Mouse (Mus musculus): ENCODE data around the gene Hoxa6. TPM values are rescaled to one million over a fixed set of nuclear protein-coding genes. Genes with fewer than 3 reads are reported as not detected.

The Hoxa6 gene
- total and polyA plus RNA-seq, 3 experiments = not detected

GRCm38 (mm10) chr6:52203121-52203370 lies 5.5 kb downstream of the Hoxa6 start:
- Histone ChIP-seq H3K27ac (ENCODE audit: control insufficient read depth, low read depth, low read length) (no peak overlapping the region), H3K27me3 (ENCODE audit: control insufficient read depth in 1 of 2, insufficient read depth in 2 of 2, low read length in 2 of 2) (no peaks in the 10 kb centered on the region), H3K4me1 (ENCODE audit: control insufficient read depth in 1 of 2, insufficient read depth in 2 of 2, low read length in 2 of 2) (no peaks in the 10 kb centered on the region), H3K9ac (ENCODE audit: control insufficient read depth, low read depth, low read length, poor library complexity, severe bottlenecking) (no peak overlapping the region), H3K9me3 (replicated peaks; ENCODE audit: insufficient read depth, low read length) (no peaks in the 10 kb centered on the region), H3K4me3 (ENCODE audit: control insufficient read depth in 1 of 2, insufficient read depth in 1 of 2, low read depth in 2 of 2, low read length in 2 of 2) (no peak overlapping the region), H3K79me2 (ENCODE audit: control insufficient read depth, insufficient read depth, low read length, poor library complexity) (no peaks in the 10 kb centered on the region; the same call in 1 of the 2 replicates), H3K36me3 (ENCODE audit: control insufficient read depth in 1 of 2, insufficient read depth in 2 of 2, low read length in 2 of 2) (no peaks in the 10 kb centered on the region)
- DNase-seq (ENCODE audit: low read depth, low spot score) = no peak
- TF ChIP-seq POLR2AphosphoS2 (IDR thresholded peaks at IDR 0.05; ENCODE audit: low read length) (no peak), ZKSCAN1 (IDR thresholded peaks at IDR 0.05; ENCODE audit: low read depth, low read length) (no peak), CHD1 (IDR thresholded peaks at IDR 0.05; ENCODE audit: low read depth, low read length) (no peak), SIN3A (IDR thresholded peaks at IDR 0.05; ENCODE audit: low read length) (no peak), MEF2A (IDR thresholded peaks at IDR 0.05; ENCODE audit: extremely low read depth, insufficient replicate concordance, low read depth, low read length, poor library complexity, severe bottlenecking) (no peak), ZC3H11A (IDR thresholded peaks at IDR 0.05; ENCODE audit: low read depth, low read length) (no peak), ELF1 (IDR thresholded peaks at IDR 0.05; ENCODE audit: low read depth, low read length) (no peak), RCOR1 (IDR thresholded peaks at IDR 0.05; ENCODE audit: low read depth, low read length) (no peak), TCF12 (IDR thresholded peaks at IDR 0.05; ENCODE audit: low read depth, low read length) (no peak), ZMIZ1 (IDR thresholded peaks at IDR 0.05; ENCODE audit: low read depth, low read length) (no peak), TAL1 (IDR thresholded peaks at IDR 0.05; ENCODE audit: low read length) (no peak), CTCF (IDR thresholded peaks at IDR 0.05 in 2 of 3, conservative IDR thresholded peaks at IDR 0.05 in 1 of 3; ENCODE audit: control insufficient read depth in 1 of 3, insufficient read depth in 1 of 3, low read depth in 2 of 3, low read length in 3 of 3, poor library complexity in 1 of 3, severe bottlenecking in 1 of 3) (no peak), MAFK (IDR thresholded peaks at IDR 0.05; ENCODE audit: borderline replicate concordance, low read depth, low read length) (no peak), MXI1 (IDR thresholded peaks at IDR 0.05; ENCODE audit: low read depth, low read length) (no peak), POLR2AphosphoS5 (IDR thresholded peaks at IDR 0.05; ENCODE audit: borderline replicate concordance, low read depth, low read length) (no peak), POLR2A (IDR thresholded peaks at IDR 0.05; ENCODE audit: control insufficient read depth in 1 of 2, insufficient read depth in 1 of 2, low read depth in 1 of 2, low read length in 2 of 2, poor library complexity in 1 of 2) (no peak), GABPA (IDR thresholded peaks at IDR 0.05; ENCODE audit: low read depth, low read length) (no peak), KAT2A (conservative IDR thresholded peaks at IDR 0.05; ENCODE audit: low read depth, low read length) (no peak), GATA1 (IDR thresholded peaks at IDR 0.05; ENCODE audit: low read depth, low read length) (no peak)

DNA sequence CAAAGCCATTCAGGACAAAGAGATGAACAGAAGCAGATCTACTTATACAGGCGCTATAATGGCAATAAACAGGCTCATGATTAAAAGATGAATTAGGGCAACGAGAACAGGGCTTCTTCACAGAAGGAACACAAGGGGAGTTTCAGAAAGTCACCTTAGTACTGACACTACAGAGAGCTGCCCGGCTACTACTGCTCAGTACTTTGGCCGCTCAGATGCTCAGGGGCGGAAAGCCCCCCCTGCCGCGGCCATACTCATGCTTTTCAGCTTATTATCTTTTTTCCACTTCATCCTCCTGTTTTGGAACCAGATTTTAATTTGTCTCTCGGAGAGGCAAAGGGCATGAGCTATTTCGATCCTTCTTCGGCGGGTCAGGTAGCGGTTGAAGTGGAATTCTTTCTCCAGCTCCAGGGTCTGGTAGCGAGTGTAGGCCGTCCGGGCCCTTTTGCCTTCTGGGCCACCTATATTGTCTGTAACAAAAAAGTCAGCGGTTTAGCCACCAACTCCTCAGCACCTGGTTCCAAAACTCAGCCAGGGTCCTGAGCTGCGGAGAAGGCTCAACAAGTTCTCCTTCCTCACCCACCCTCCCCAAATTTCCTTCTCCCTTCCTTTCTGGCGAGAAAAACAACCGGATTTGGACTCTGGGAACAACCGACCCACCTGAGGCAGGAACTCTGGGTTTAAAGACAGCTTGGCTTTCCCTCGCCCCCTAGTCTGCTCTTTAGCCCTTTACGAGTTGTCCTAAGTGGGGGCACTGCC lies 6.0 kb downstream of the Hoxa6 start:
- no peak overlapping the region for H3K9ac ChIP-seq (ENCODE audit: control insufficient read depth, low read depth, low read length, poor library complexity, severe bottlenecking)
- H3K4me3 ChIP-seq (ENCODE audit: control insufficient read depth in 1 of 2, insufficient read depth in 1 of 2, low read depth in 2 of 2, low read length in 2 of 2) = no peak overlapping the region

More for the DNA sequence above, 6.0 kb downstream of the Hoxa6 start:
- Histone ChIP-seq H3K27me3 (ENCODE audit: control insufficient read depth in 1 of 2, insufficient read depth in 2 of 2, low read length in 2 of 2) (no peaks in the 10 kb centered on the region), H3K27ac (ENCODE audit: control insufficient read depth, low read depth, low read length) (no peak overlapping the region), H3K79me2 (ENCODE audit: control insufficient read depth, insufficient read depth, low read length, poor library complexity) (no peaks in the 10 kb centered on the region; the same call in 1 of the 2 replicates), H3K9me3 (replicated peaks; ENCODE audit: insufficient read depth, low read length) (no peaks in the 10 kb centered on the region), H3K4me1 (ENCODE audit: control insufficient read depth in 1 of 2, insufficient read depth in 2 of 2, low read length in 2 of 2) (no peaks in the 10 kb centered on the region), H3K36me3 (ENCODE audit: control insufficient read depth in 1 of 2, insufficient read depth in 2 of 2, low read length in 2 of 2) (no peaks in the 10 kb centered on the region)
- no peak for TF ChIP-seq MAFK (IDR thresholded peaks at IDR 0.05; ENCODE audit: borderline replicate concordance, low read depth, low read length)
- no peak for TF ChIP-seq UBTF (IDR thresholded peaks at IDR 0.05; ENCODE audit: borderline replicate concordance, insufficient read depth, low read depth, low read length)
- TF ChIP-seq USF1 (IDR thresholded peaks at IDR 0.05; ENCODE audit: low read depth, low read length) = no peak
- TF ChIP-seq ELF1 (IDR thresholded peaks at IDR 0.05; ENCODE audit: low read depth, low read length) = no peak
- no peak for TF ChIP-seq MXI1 (IDR thresholded peaks at IDR 0.05; ENCODE audit: low read depth, low read length)
- TF ChIP-seq HCFC1 (IDR thresholded peaks at IDR 0.05; ENCODE audit: low read depth, low read length) = no peak
- TF ChIP-seq POLR2AphosphoS5 (IDR thresholded peaks at IDR 0.05; ENCODE audit: borderline replicate concordance, low read depth, low read length) = no peak
- TF ChIP-seq CTCF (IDR thresholded peaks at IDR 0.05 in 2 of 3, conservative IDR thresholded peaks at IDR 0.05 in 1 of 3; ENCODE audit: control insufficient read depth in 1 of 3, insufficient read depth in 1 of 3, low read depth in 2 of 3, low read length in 3 of 3, poor library complexity in 1 of 3, severe bottlenecking in 1 of 3) = no peak
- TF ChIP-seq TCF12 (IDR thresholded peaks at IDR 0.05; ENCODE audit: low read depth, low read length) = no peak
- no peak for TF ChIP-seq ETS1 (IDR thresholded peaks at IDR 0.05; ENCODE audit: low read depth, low read length)
- no peak for TF ChIP-seq ZKSCAN1 (IDR thresholded peaks at IDR 0.05; ENCODE audit: low read depth, low read length)
- TF ChIP-seq TAL1 (IDR thresholded peaks at IDR 0.05; ENCODE audit: low read length) = no peak
- no peak for TF ChIP-seq NRF1 (IDR thresholded peaks at IDR 0.05; ENCODE audit: insufficient read depth, low read depth, low read length, poor library complexity, severe bottlenecking)
- DNase-seq (ENCODE audit: low read depth, low spot score) = no peak

All from MEL (cell line).